Mouse (Mus musculus) kidney, embryonic 15.5 days (tissue): ENCODE data around the gene Znfx1. TPM values are rescaled to one million over a fixed set of nuclear protein-coding genes. Genes with fewer than 3 reads are reported as not detected.

Experiments
- ATAC-seq: fragments of 200-750 bp; cut with Nextera tagmentation; replicated peaks from 2 replicates; pipeline ENCODE4 v1.8.0; 2017; ENCODE audit warnings: moderate TSS enrichment; ENCODE audit not compliant: low FRiP score
- H3K27ac ChIP-seq: fragments of 300-500 bp; sonication (generic); 2 replicates; pipeline ENCODE4 v1.5.1; 2015; ENCODE audit warnings: mild to moderate bottlenecking, inconsistent platforms
- H3K27me3 ChIP-seq: fragments of 300-500 bp; sonication (generic); 2 replicates; pipeline ENCODE4 v1.6.1; 2015; ENCODE audit warnings: inconsistent platforms
- H3K36me3 ChIP-seq: fragments of 300-500 bp; sonication (generic); 2 replicates; pipeline ENCODE4 v1.6.1; 2015; ENCODE audit warnings: inconsistent platforms
- H3K4me1 ChIP-seq: fragments of 300-500 bp; sonication (generic); 2 replicates; pipeline ENCODE4 v1.6.1; 2015; ENCODE audit warnings: inconsistent platforms
- H3K4me2 ChIP-seq: fragments of 300-500 bp; sonication (generic); 2 replicates; pipeline ENCODE4 v1.6.1; 2015; ENCODE audit warnings: moderate library complexity, mild to moderate bottlenecking, inconsistent platforms
- H3K4me3 ChIP-seq: fragments of 300-500 bp; sonication (generic); replicated peaks from 2 replicates; pipeline ENCODE4 v1.5.1; 2015; ENCODE audit warnings: mild to moderate bottlenecking, inconsistent platforms
- H3K9ac ChIP-seq: fragments of 300-500 bp; sonication (generic); 2 replicates; pipeline ENCODE4 v1.6.1; 2015; ENCODE audit warnings: mild to moderate bottlenecking, inconsistent platforms
- H3K9me3 ChIP-seq: fragments of 300-500 bp; sonication (generic); replicated peaks from 2 replicates; pipeline ENCODE4 v1.6.1; 2016; ENCODE audit warnings: inconsistent platforms
- WGBS: fragments of 180-500 bp; shearing (Covaris S2); methylation state at CpG from one replicate; pipeline ENCODE4 v1.1.7; 2015; ENCODE audit warnings: mixed read lengths; 5-methylcytosine and 5-hydroxymethylcytosine counted together
- polyA plus RNA-seq: library from polyadenylated mRNA; unstranded; fragments of >200 nt; fragmentation: Nextera tagmentation; extraction: Ambion mirVana; gene quantifications from 2 replicates; pipeline ENCODE4 v1.2.1, GENCODE M21; 2015

Gene Znfx1
- polyA plus RNA-seq, 1 experiment from 2014 or later, result 10.2 TPM

DNA sequence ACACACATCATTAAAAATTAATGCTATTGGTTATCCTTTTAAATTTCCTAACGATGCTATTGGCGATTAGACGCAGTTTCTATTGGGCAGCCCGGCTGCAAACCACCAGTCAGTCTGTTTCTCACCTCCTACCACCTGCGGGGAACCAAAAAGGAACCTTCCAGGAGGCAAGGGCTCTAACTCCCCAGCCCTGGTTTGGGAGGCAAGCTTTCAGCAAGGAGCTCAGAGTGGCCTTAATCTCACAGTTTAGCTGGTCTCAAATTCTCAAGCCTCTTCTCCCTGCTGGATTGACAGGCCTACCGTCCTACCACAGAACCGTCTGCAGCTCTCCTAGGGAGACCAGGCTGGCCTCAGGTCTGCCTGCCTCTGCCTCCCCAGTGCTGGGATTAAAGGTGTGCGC, 3.3 kb downstream of the Znfx1 start:
- Histone ChIP-seq H3K4me2 (peak overlapping the region; percentile 79), H3K27ac (peak overlapping the region; percentile 88), H3K9ac (peak overlapping the region; percentile 31; the same call in 1 of the 2 replicates), H3K9me3 (no peaks in the 10 kb centered on the region), H3K27me3 (no peaks in the 10 kb centered on the region), H3K36me3 (peaks cover 41% of the 10 kb centered on the region), H3K4me1 (peaks cover 45% of the 10 kb centered on the region), H3K4me3 (peak overlapping the region; percentile 19)
- WGBS, result 60% methylated on average over 8 of the region's 8 CpGs
- no peak for ATAC-seq

DNA sequence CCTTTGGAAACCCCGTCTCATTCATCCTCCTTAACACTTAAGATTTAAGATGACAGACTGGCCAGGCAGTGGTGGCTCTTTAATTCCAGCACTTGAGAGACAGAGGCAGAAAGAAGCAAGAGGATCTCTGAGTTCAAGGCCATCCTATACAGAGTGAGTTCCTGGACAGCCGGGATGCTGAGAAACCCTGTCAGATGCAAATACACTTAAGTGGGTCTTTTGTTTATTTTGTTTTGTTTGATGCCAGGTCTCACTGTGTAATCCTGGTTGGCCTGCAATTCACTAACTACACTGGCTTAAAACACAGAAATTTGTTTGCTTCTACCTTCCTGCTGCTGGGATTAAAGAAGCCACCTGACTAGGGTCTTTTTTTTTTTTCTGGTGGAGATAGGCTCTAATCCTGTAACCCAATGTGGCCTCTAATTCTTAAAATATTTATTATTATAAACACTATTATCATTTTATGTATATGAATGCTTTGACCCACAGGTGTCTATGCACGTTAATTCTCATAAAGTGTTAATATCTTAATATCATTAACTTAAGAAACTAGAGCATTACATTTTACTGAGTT, 3.9 kb downstream of the Znfx1 start:
- H3K27me3 ChIP-seq, result no peaks in the 10 kb centered on the region
- H3K9me3 ChIP-seq, result no peaks in the 10 kb centered on the region
- ATAC-seq, result no peak
- H3K36me3 ChIP-seq, result peaks cover 45% of the 10 kb centered on the region
- 0 out of 2 replicates have a peak overlapping the region, but pooled peaks have one; percentile 31 for H3K9ac ChIP-seq
- peaks cover 46% of the 10 kb centered on the region for H3K4me1 ChIP-seq
- peak overlapping the region; percentile 25 for H3K4me2 ChIP-seq
- WGBS, result 54% methylated on average over 3 of the region's 3 CpGs
- H3K4me3 ChIP-seq, result no peak overlapping the region
- peak overlapping the region; percentile 88 for H3K27ac ChIP-seq

DNA sequence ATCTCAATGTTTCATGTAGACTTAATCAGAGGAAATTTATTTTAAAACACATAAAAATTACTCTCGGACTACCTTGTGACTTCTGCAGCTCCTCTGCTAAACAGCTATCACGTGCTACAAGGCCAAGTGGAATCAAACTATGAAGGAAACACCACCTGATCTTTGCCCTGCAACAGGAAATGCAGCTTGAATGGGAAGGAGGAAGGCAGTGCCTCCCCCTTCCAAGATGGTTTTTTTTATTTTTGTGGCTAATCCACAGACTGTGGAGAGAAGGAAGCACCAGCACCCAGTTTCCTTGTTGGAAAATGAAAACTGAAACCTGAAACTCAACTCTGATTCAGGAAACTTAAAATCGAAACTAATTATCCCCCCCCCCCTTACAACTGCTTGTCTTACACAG, 4.6 kb downstream of the Znfx1 start:
- no peak for ATAC-seq
- no peak overlapping the region for H3K9ac ChIP-seq
- no peak overlapping the region for H3K4me3 ChIP-seq
- peaks cover 52% of the 10 kb centered on the region for H3K36me3 ChIP-seq
- H3K27me3 ChIP-seq, result no peaks in the 10 kb centered on the region
- peak overlapping the region; percentile 25; the same call in 1 of the 2 replicates for H3K4me2 ChIP-seq
- WGBS, result 36% methylated on average over 3 of the region's 3 CpGs
- peak overlapping the region; percentile 70 for H3K27ac ChIP-seq
- peaks cover 51% of the 10 kb centered on the region for H3K4me1 ChIP-seq
- H3K9me3 ChIP-seq, result no peaks in the 10 kb centered on the region

DNA sequence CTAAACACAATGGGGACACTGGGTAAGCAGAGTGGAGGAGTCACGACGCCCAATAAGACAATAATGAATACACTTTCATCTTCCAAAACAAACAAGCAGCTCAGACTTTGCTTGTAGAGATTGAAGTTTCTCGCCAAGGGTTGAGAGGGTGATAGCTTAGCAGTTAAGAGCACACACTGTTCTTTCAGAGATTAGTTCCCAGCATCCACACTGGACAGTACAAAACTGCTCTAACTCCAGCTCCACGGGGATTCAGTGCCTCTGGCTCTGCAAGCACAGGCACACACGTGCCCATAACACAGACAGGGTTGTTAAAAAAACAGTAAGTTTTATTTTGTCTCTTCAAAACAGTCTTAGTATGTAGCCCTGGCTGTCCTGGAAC, 5.9 kb downstream of the Znfx1 start:
- Histone ChIP-seq H3K4me1 (peaks cover 53% of the 10 kb centered on the region), H3K4me2 (no peak overlapping the region), H3K9me3 (no peaks in the 10 kb centered on the region), H3K9ac (no peak overlapping the region), H3K27me3 (no peaks in the 10 kb centered on the region), H3K27ac (no peak overlapping the region), H3K4me3 (no peak overlapping the region), H3K36me3 (peaks cover 59% of the 10 kb centered on the region)
- no peak for ATAC-seq
- WGBS, result 87% methylated on average over 5 of the region's 5 CpGs

DNA sequence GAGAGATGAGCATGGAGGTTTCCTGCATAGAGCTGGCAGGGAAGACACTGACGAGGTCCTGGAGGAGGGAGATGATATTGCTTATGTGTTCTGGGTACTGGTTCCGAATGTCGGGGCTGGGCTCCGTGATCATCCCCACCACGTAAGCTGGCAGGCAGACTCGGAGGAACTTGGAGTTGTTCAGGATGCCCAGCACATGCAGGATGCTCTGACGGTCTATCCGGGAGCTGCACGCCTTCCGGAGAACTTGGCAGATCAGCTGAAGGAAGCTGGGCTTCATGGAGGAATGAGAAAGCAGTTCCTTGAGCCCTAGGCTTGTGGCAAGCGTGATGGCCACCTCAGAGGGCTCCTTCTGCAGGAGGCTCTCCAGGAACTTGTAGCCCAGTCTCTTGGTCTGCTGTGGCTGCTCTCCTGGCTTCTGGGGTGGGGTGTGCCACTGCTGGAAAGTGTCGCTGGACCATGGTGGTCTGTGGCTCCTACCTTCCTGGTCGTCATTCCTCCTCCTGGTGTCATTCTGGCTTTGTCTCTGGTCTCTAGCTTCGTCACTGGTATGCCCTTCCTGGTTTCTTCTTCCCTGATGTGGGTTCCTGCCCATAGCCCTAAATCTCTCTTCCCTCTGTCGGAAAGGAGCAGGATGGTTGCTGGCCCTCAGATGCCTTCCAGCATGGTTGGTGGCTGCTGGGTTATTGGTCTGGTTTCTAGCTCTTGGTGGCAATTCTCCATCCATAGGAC, 6.4 kb downstream of the Znfx1 start:
- whole genome bisulfite sequencing, result 96% methylated on average over 15 of the region's 15 CpGs
- no peaks in the 10 kb centered on the region for H3K27me3 ChIP-seq
- H3K9ac ChIP-seq, result no peak overlapping the region
- no peak overlapping the region for H3K4me2 ChIP-seq
- peaks cover 65% of the 10 kb centered on the region for H3K36me3 ChIP-seq
- no peaks in the 10 kb centered on the region for H3K9me3 ChIP-seq
- no peak for ATAC-seq
- no peak overlapping the region for H3K27ac ChIP-seq
- H3K4me3 ChIP-seq, result no peak overlapping the region
- H3K4me1 ChIP-seq, result peaks cover 48% of the 10 kb centered on the region

DNA sequence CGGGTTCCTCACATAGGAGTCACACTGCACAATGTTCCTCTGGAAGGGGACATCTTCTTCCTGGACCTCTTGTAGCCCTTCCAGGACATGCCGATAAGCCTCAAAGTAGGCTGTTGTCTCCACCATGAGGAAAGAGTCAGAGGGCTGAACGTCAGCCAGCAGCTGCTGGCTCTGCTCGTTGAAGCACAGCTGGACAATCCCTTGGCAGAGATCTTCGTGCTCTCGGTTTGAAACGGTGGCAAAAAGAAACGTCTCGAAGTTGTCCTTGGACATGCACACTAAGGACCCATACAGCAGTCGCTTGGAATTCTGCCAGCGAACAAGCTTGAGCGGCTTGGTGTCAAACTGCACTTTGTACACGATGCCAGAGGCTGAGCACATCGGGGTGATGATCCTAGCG, 7.4 kb downstream of the Znfx1 start:
- Histone ChIP-seq H3K4me2 (no peak overlapping the region), H3K4me3 (no peak overlapping the region), H3K9ac (no peak overlapping the region), H3K4me1 (peaks cover 39% of the 10 kb centered on the region), H3K36me3 (peaks cover 68% of the 10 kb centered on the region), H3K27me3 (no peaks in the 10 kb centered on the region), H3K9me3 (no peaks in the 10 kb centered on the region), H3K27ac (no peak overlapping the region)
- ATAC-seq, result no peak
- 86% methylated on average over 15 of the region's 15 CpGs for WGBS

DNA sequence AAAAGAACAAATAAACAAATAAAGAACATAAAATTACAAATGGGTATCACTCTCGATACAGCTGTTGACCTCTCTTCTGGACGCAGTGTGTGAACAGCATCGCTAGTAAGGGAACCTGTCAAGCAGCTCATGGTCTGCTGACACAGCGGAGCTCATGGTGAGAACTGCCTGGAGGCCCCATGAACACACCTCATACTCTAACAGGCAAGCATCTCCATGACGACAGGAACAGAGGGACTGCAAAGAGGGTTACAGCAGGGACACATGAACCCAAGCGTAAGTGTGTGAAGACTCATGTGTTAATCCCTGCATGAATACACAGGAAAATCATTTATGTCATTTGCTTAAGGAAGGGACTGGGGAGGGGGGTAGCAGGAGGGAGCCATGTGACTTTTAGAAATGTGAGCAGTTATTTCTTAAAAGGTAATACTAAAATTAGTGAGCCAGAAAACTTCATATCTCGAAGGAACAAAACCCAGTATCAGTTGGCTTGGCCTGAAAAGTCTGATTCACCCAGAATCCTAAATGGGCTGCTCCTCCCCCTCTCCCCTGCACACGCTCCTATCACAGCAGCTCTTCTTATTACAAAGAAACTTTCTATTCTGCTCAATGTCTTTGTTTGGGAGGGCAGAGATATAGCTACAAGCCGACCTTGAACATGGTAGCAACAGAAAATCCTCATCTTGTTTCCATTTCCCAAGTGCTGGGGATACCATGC, 9.5 kb downstream of the Znfx1 start:
- peaks cover 21% of the 10 kb centered on the region for H3K4me1 ChIP-seq
- peaks cover 81% of the 10 kb centered on the region for H3K36me3 ChIP-seq
- 0 out of 2 replicates have a peak overlapping the region, but pooled peaks have one; percentile 7 for H3K27ac ChIP-seq
- no peak overlapping the region for H3K4me3 ChIP-seq
- no peaks in the 10 kb centered on the region for H3K9me3 ChIP-seq
- no peaks in the 10 kb centered on the region for H3K27me3 ChIP-seq
- H3K9ac ChIP-seq, result no peak overlapping the region
- no peak for ATAC-seq
- WGBS, result 63% methylated on average over 9 of the region's 9 CpGs
- no peak overlapping the region for H3K4me2 ChIP-seq

DNA sequence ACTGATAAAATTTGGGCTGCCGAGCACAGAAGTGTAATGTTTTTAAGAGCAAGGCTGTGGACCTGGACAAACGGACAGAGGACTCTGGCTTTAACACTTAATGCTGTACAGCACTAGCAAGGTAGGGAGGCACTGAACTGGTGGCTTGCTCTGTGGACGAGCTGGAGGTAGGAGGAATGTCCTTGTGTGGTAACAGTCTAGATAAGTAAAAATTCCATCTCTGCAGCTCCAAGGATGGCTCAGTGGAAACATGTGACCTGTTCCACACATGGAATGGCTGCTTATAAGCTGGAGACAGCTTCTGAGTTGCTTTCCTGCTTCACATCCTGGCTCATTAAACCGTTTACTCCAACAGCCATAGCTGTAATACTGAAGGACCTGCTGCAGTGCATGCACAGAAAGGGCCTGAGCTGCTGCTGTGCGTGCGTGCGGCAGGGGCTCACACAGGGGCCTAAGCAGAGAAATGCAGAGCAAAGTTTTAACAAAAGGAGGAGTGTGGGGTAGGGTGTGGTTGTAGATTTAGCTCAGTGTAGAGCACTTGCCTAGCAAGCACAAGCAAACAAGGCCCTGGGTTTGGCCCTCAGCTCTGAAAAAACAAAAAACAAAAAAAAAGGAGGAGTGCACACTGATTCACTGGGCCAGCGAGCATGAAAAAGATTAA, 14.0 kb downstream of the Znfx1 start:
- ATAC-seq, result no peak
- WGBS, result 86% methylated on average over 8 of the region's 8 CpGs
- Histone ChIP-seq H3K36me3 (peaks cover 83% of the 10 kb centered on the region), H3K4me1 (peaks cover 9% of the 10 kb centered on the region; the same call in 1 of the 2 replicates), H3K9me3 (no peaks in the 10 kb centered on the region), H3K4me3 (no peak overlapping the region), H3K27me3 (no peaks in the 10 kb centered on the region), H3K4me2 (no peak overlapping the region), H3K27ac (no peak overlapping the region), H3K9ac (no peak overlapping the region)

DNA sequence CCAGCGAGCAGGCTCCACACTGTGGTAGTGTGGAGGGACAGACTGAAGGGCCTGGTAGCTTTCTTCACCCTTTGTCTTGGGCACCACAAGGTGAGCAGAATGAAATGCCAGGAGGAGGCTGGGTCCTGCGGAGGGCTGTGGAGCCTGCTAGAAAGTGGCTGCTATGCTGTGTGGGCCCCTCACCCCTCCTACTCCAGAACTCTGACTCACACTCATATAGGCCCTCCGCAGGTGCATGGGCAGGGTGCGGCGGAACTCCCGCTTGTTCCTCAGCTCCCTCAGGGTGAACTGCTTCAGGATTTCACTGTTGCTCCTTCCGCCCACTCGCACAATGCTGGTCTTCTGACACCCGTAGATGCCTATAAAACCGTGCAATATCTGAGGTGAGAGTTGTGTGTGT, 14.6 kb downstream of the Znfx1 start:
- 91% methylated on average over 10 of the region's 10 CpGs for WGBS
- Histone ChIP-seq H3K4me2 (no peak overlapping the region), H3K4me1 (peaks cover 4% of the 10 kb centered on the region; the same call in 1 of the 2 replicates), H3K9me3 (no peaks in the 10 kb centered on the region), H3K27ac (no peak overlapping the region), H3K36me3 (peaks cover 83% of the 10 kb centered on the region), H3K4me3 (no peak overlapping the region), H3K9ac (no peak overlapping the region), H3K27me3 (no peaks in the 10 kb centered on the region)
- no peak for ATAC-seq

DNA sequence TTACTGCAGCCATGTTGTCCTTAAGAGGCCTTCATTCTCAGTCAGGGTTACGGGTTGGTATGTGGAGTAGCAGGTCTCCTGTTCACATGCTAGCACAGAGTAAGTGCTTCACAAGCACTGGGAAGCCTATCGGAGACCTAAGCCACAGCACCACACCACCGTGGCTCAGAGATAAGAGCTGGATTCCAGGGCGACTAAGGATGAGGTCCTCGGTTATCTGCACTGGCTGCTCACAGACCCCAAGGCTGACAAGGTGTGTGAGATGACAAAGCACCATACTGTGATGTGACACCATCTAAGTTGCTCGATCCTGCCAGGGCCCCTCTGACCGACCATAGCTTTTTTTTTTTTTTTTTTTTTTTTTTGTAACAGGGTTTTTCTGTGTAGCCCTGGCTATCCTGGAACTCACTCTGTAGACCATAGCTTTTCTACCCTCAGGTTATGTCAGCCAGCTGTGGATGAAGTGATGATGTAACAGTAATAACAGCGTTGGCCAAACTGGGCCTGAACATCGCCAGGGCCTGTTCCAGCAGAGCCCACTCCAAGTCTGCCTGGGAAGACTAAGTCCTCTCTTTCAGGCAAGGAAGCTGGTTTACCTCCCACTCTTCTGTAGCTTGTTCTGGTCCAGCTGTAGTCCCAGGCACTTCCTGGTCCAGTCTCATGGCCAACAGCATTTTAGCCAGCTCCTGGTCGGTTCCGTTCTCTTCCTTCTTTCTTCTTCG, 19.3 kb downstream of the Znfx1 start:
- Histone ChIP-seq H3K9me3 (no peaks in the 10 kb centered on the region), H3K4me2 (no peak overlapping the region), H3K27ac (no peak overlapping the region), H3K4me1 (no peaks in the 10 kb centered on the region), H3K9ac (no peak overlapping the region), H3K36me3 (peaks cover 96% of the 10 kb centered on the region), H3K4me3 (no peak overlapping the region), H3K27me3 (no peaks in the 10 kb centered on the region)
- WGBS, result 89% methylated on average over 12 of the region's 12 CpGs
- peak; percentile 90 for ATAC-seq

DNA sequence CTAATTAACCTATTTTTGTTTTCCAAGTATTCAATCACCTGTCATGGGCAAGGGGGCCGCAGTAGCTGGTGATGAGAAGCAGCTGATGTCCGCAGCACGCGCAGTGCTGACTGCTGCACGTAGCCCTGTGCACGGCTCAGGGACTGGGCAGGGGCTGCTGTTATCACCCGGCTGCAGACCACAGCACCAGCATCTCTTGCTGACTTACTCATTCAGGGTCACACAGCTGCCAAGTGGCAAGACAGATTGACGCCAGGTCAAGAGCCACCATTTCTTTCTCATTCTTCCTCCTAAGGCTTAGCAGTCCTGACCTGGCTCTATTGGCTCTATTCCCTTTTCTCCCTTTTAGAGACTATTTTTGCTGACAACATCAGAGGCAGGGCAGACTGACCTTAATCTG, 23.4 kb downstream of the Znfx1 start:
- Histone ChIP-seq H3K27me3 (no peaks in the 10 kb centered on the region), H3K36me3 (peaks cover 100% of the 10 kb centered on the region), H3K9me3 (no peaks in the 10 kb centered on the region), H3K4me1 (no peaks in the 10 kb centered on the region), H3K4me2 (no peak overlapping the region), H3K9ac (no peak overlapping the region), H3K4me3 (no peak overlapping the region), H3K27ac (no peak overlapping the region)
- WGBS, result 48% methylated on average over 8 of the region's 8 CpGs
- no peak; the same call in 1 of the 2 replicates for ATAC-seq
